Mouse (Mus musculus) telencephalon, adult 2 months (tissue): ENCODE measurements at regions not wholly inside any gene's neighbourhood (a gene's known extent, or its start where the extent isn't known, plus 50 kb on each side); places are given as distances from the start of the nearest gene placed in this dataset.

Source experiments
- DNase-seq: peaks from one replicate; pipeline ENCODE4 v3.0.0-alpha.2; 2011; ENCODE audit warnings: low read depth, low spot score

- DNase-seq = no peak
Measured at GRCm38 (mm10) chr1:92776353-92776752, 55.1 kb upstream of the Gpc1 start.

GRCm38 (mm10) chr1:92775908-92776307 lies 55.5 kb upstream of the Gpc1 start:
- no peak for DNase-seq

- DNase-seq = no peak
Measured at GRCm38 (mm10) chr1:92774743-92775692, 56.4 kb upstream of the Gpc1 start.

GRCm38 (mm10) chr1:92774006-92774405 lies 57.4 kb upstream of the Gpc1 start:
- DNase-seq = no peak

GRCm38 (mm10) chr1:92772784-92773113 lies 58.7 kb upstream of the Gpc1 start:
- no peak for DNase-seq

- DNase-seq = no peak
Measured at GRCm38 (mm10) chr1:92772101-92772783, 59.2 kb upstream of the Gpc1 start.

- no peak for DNase-seq
Measured at GRCm38 (mm10) chr1:92769696-92770095, 61.7 kb upstream of the Gpc1 start.

- no peak for DNase-seq
Measured at GRCm38 (mm10) chr1:92769156-92769555, 62.3 kb upstream of the Gpc1 start.

- no peak for DNase-seq
Measured at GRCm38 (mm10) chr1:92766496-92766895, 64.9 kb upstream of the Gpc1 start.

- no peak for DNase-seq
Measured at GRCm38 (mm10) chr1:92754793-92755488, 76.5 kb upstream of the Gpc1 start.

GRCm38 (mm10) chr1:92751700-92752136 lies 79.7 kb upstream of the Gpc1 start:
- DNase-seq = no peak

- DNase-seq = no peak
Measured at GRCm38 (mm10) chr1:92749475-92749874, 82.0 kb upstream of the Gpc1 start.

- no peak for DNase-seq
Measured at GRCm38 (mm10) chr1:92745284-92745683, 86.2 kb upstream of the Gpc1 start.

GRCm38 (mm10) chr1:92744528-92745241 lies 86.8 kb upstream of the Gpc1 start:
- DNase-seq = no peak

GRCm38 (mm10) chr1:92742881-92743621 lies 88.4 kb upstream of the Gpc1 start:
- no peak for DNase-seq

- no peak for DNase-seq
Measured at GRCm38 (mm10) chr1:92742300-92742699, 89.1 kb upstream of the Gpc1 start.

- no peak for DNase-seq
Measured at GRCm38 (mm10) chr1:92741047-92741446, 90.4 kb upstream of the Gpc1 start.

GRCm38 (mm10) chr1:92737600-92738197 lies 89.1 kb upstream of the Otos start:
- DNase-seq = no peak

- no peak for DNase-seq
Measured at GRCm38 (mm10) chr1:92736411-92736810, 87.8 kb upstream of the Otos start.

GRCm38 (mm10) chr1:92733732-92734131 lies 85.1 kb upstream of the Otos start:
- DNase-seq = no peak
